Mouse (Mus musculus): ENCODE measurements around the gene Ect2. TPM values are rescaled to one million over a fixed set of nuclear protein-coding genes. Genes with fewer than 3 reads are reported as not detected.

Gene Ect2
- polyA plus RNA-seq, 1 experiment from 2014 or later = 59.1 TPM

Other genes starting within 250 kb of the Ect2 start
- gene Nceh1, start 29.1 kb upstream of the Ect2 start, polyA plus RNA-seq (2014; fragmentation: Nextera tagmentation; extraction: Ambion mirVana) = 6.7 and 7.5 TPM in 2 replicates
- 0.13 and 0.17 TPM in 2 replicates for gene Tnfsf10, start 163.2 kb upstream of the Ect2 start, polyA plus RNA-seq (2014; fragmentation: Nextera tagmentation; extraction: Ambion mirVana)
- not detected in 2 replicates for gene Ghsr, start 217.5 kb upstream of the Ect2 start, polyA plus RNA-seq (2014; fragmentation: Nextera tagmentation; extraction: Ambion mirVana)